9 mouse cellular contexts compared by ENCODE assay signal in the genomic region with DNA sequence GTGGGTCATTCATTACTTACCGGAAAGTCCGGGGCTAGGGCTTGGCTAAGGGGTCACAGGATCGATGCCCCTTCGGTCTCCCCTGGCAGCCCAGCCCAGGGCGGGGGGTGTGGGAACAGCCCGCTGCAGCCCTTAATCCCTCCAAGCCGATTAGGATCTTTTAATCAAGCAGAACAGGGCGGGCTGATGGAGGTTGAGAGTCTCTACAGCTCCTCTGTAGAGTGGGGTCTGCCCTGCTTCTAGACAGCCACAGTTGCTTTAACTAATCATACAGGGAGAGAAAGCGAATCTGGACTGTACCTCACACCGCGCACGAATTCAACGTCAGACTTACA. TPM values are rescaled to one million over a fixed set of nuclear protein-coding genes. Genes with fewer than 3 reads are reported as not detected.
DNase-seq lines count a peak whose midpoint lies in the region; ATAC-seq and TF ChIP-seq lines count a peak whose summit lies in the region.
"Had no signal": no experiment of that assay in that cellular context is flagged by ENCODE, and none has a peak within 500 bp of the region (broad histone marks: within the 10 kb centered on the region; RNA-seq: fewer than 3 reads in every experiment).

TSS of gene Gucy2e (minus strand) at position 111 of the 335 bp plus-strand sequence.

- H3K27me3 ChIP-seq in heart, postnatal 0 days (ENCODE audit: control insufficient read depth, insufficient read depth, low read length) = peaks cover 42% of the 10 kb centered on the region
- peaks cover 7% of the 10 kb centered on the region for H3K27me3 ChIP-seq in hindbrain, embryonic 16.5 days (replicated peaks; ENCODE audit: control insufficient read depth, insufficient read depth, low read length)
- peaks cover 13% of the 10 kb centered on the region for H3K27me3 ChIP-seq in midbrain, embryonic 16.5 days (ENCODE audit: control insufficient read depth, insufficient read depth, low read depth, low read length)

- no peak for ATAC-seq in heart, postnatal 0 days (ENCODE audit: insufficient read depth, low read depth)
- ATAC-seq in hindbrain, embryonic 16.5 days = no peak
- no peak for ATAC-seq in midbrain, embryonic 16.5 days
- no peak for ATAC-seq in inflammation-experienced regulatory T-cells, adult 6 months

- no peaks in the 10 kb centered on the region for H3K36me3 ChIP-seq in heart, postnatal 0 days (replicated peaks; ENCODE audit: control insufficient read depth, insufficient read depth, low read length)
- no peaks in the 10 kb centered on the region for H3K36me3 ChIP-seq in hindbrain, embryonic 16.5 days (ENCODE audit: control insufficient read depth, insufficient read depth, low read length)
- no peaks in the 10 kb centered on the region for H3K36me3 ChIP-seq in midbrain, embryonic 16.5 days (ENCODE audit: control insufficient read depth, insufficient read depth, low read length)

- DNase-seq in heart, postnatal 0 days (ENCODE audit: low spot score) = no peak
- DNase-seq in heart, adult 11 months = no peak
- peak; percentile 15 for DNase-seq in embryo, embryonic 9.5 days (ENCODE audit: extremely low spot score)
- DNase-seq in frontal cortex, postnatal 36 days (ENCODE audit: low spot score in 2 of 2) = no peak
- no peak for DNase-seq in spleen, postnatal 14 days (ENCODE audit: low spot score in 2 of 2)

- H3K27ac ChIP-seq in heart, postnatal 0 days (ENCODE audit: low read depth) = no peak within 1 kb of the TSS
- H3K27ac ChIP-seq in hindbrain, embryonic 16.5 days (ENCODE audit: low read depth, low read length) = peak within 1 kb of the TSS; percentile 77
- H3K27ac ChIP-seq in midbrain, embryonic 16.5 days (ENCODE audit: low read length) = peak within 1 kb of the TSS; percentile 85

- no peaks in the 10 kb centered on the region for H3K9me3 ChIP-seq in heart, postnatal 0 days (replicated peaks; ENCODE audit: control insufficient read depth, low read length)
- H3K9me3 ChIP-seq in hindbrain, embryonic 16.5 days (ENCODE audit: control insufficient read depth, low read length) = no peaks in the 10 kb centered on the region
- no peaks in the 10 kb centered on the region for H3K9me3 ChIP-seq in midbrain, embryonic 16.5 days (replicated peaks; ENCODE audit: control insufficient read depth, low read length, poor library complexity, severe bottlenecking)

- no peak for TF ChIP-seq CTCF in heart, postnatal 0 days (IDR thresholded peaks at IDR 0.05; ENCODE audit: low read depth)

- TF ChIP-seq EP300 in heart, postnatal 0 days (IDR thresholded peaks at IDR 0.05; ENCODE audit: low read depth) = no peak

- 0 out of 2 replicates have a peak within 1 kb of the TSS, but pooled peaks have one; percentile 37 for H3K9ac ChIP-seq in heart, postnatal 0 days (replicated peaks; ENCODE audit: low read depth, low read length)
- peak within 1 kb of the TSS; percentile 75 for H3K9ac ChIP-seq in hindbrain, embryonic 16.5 days (ENCODE audit: low read depth, low read length)
- H3K9ac ChIP-seq in midbrain, embryonic 16.5 days (ENCODE audit: low read depth, low read length) = peak within 1 kb of the TSS; percentile 76

- peaks cover 12% of the 10 kb centered on the region; the same call in 1 of the 2 replicates for H3K4me1 ChIP-seq in heart, postnatal 0 days (ENCODE audit: control insufficient read depth, insufficient read depth)
- peaks cover 16% of the 10 kb centered on the region for H3K4me1 ChIP-seq in hindbrain, embryonic 16.5 days (ENCODE audit: control insufficient read depth, insufficient read depth, low read depth, low read length)
- peaks cover 10% of the 10 kb centered on the region; the same call in 1 of the 2 replicates for H3K4me1 ChIP-seq in midbrain, embryonic 16.5 days (ENCODE audit: control insufficient read depth, insufficient read depth, low read length)

- H3K4me2 ChIP-seq in heart, postnatal 0 days (ENCODE audit: low read depth, low read length) = peak within 1 kb of the TSS; percentile 78
- H3K4me2 ChIP-seq in hindbrain, embryonic 16.5 days (ENCODE audit: low read length) = peak within 1 kb of the TSS; percentile 89
- peak within 1 kb of the TSS; percentile 85 for H3K4me2 ChIP-seq in midbrain, embryonic 16.5 days (ENCODE audit: low read length)

- H3K4me3 ChIP-seq in heart, postnatal 0 days (ENCODE audit: low read depth, low read length) = peak within 1 kb of the TSS; percentile 46
- H3K4me3 ChIP-seq in hindbrain, embryonic 16.5 days (ENCODE audit: low read length) = peak within 1 kb of the TSS; percentile 56
- H3K4me3 ChIP-seq in midbrain, embryonic 16.5 days (ENCODE audit: low read depth, low read length) = peak within 1 kb of the TSS; percentile 56

- 30% methylated on average over 13 of the region's 13 CpGs for WGBS in heart, postnatal 0 days
- 27% methylated on average over 13 of the region's 13 CpGs for WGBS in hindbrain, embryonic 16.5 days
- WGBS in midbrain, embryonic 16.5 days = 9% methylated on average over 13 of the region's 13 CpGs

RNA-seq across cellular contexts. Expression of gene Gucy2e, which starts in this region (rescaled TPM):
- total RNA-seq in heart, postnatal 0 days (2014; rRNA removed; ENCODE audit: low replicate concordance) = 0.27 TPM in 1 of 2 replicates, not detected in the other
- polyA plus RNA-seq in heart, postnatal 0 days (2015; fragmentation: Nextera tagmentation; extraction: Ambion mirVana) = 0.07 and 0.15 TPM in 2 replicates
- polyA plus RNA-seq in hindbrain, embryonic 16.5 days (2015; fragmentation: Nextera tagmentation; extraction: Ambion mirVana) = 0.51 and 0.69 TPM in 2 replicates
- polyA plus RNA-seq in midbrain, embryonic 16.5 days (2015; fragmentation: Nextera tagmentation; extraction: Ambion mirVana) = 0.51 and 0.67 TPM in 2 replicates
- under 1 TPM; 0.14 to 0.38 (median 0.17) TPM for polyA plus RNA-seq in inflammation-experienced regulatory T-cells, adult 6 months (2017; shearing (Covaris generic))
- total RNA-seq: MEL had no signal
